Mouse (Mus musculus) myocyte (in vitro differentiated cells): ENCODE results near the gene Angpt4. TPM values are rescaled to one million over a fixed set of nuclear protein-coding genes. Genes with fewer than 3 reads are reported as not detected.
A peak's percentile ranks its signal among the peaks of the same experiment; 100 is the strongest.

Experiments used
- H3K27me3 ChIP-seq: one replicate; pipeline ENCODE4 v1.6.1; 2011; ENCODE audit not compliant: control insufficient read depth, insufficient read depth, insufficient read length
- H3K36me3 ChIP-seq: one replicate; pipeline ENCODE4 v1.6.1; 2011; ENCODE audit not compliant: control insufficient read depth, insufficient read depth
- H3K4me2 ChIP-seq: one replicate; pipeline ENCODE4 v1.6.1; 2011; ENCODE audit warnings: low read depth, control low read depth
- H3K4me3 ChIP-seq: one replicate; pipeline ENCODE4 v1.5.1; 2011; ENCODE audit warnings: mild to moderate bottlenecking, control low read depth, moderate library complexity
- H3K79me2 ChIP-seq: one replicate; pipeline ENCODE4 v1.6.1; 2011; ENCODE audit not compliant: control insufficient read depth, insufficient read depth
- H3ac ChIP-seq: one replicate; pipeline ENCODE4 v1.6.1; 2011; ENCODE audit not compliant: control insufficient read depth, insufficient read length
- CEBPB ChIP-seq: IDR thresholded peaks from 2 replicates; pipeline ENCODE4 v1.6.1; 2011; ENCODE audit warnings: mild to moderate bottlenecking, moderate library complexity; ENCODE audit not compliant: poor library complexity, insufficient read depth, severe bottlenecking
- E2F4 ChIP-seq: IDR thresholded peaks from one replicate; pipeline ENCODE4 v1.6.1; 2011; ENCODE audit warnings: mild to moderate bottlenecking, control low read depth, moderate library complexity; ENCODE audit not compliant: insufficient read depth
- MAX ChIP-seq: IDR thresholded peaks from one replicate; pipeline ENCODE4 v1.6.1; 2011; ENCODE audit warnings: low read depth, mild to moderate bottlenecking, control low read depth
- MYOD1 ChIP-seq, 3 experiments: IDR thresholded peaks; one replicate each; pipeline ENCODE4 v1.6.1; 2011; ENCODE audit warnings: control low read depth in 2 of 3, low read depth in 2 of 3, mild to moderate bottlenecking in 2 of 3, moderate library complexity in 1 of 3; ENCODE audit not compliant: insufficient read length in 2 of 3, control insufficient read depth in 1 of 3
- MYOG ChIP-seq, 3 experiments: IDR thresholded peaks; one replicate each; pipeline ENCODE4 v1.6.1; 2011; ENCODE audit warnings: control low read depth in 2 of 3, low read depth in 2 of 3, mild to moderate bottlenecking in 2 of 3; ENCODE audit not compliant: insufficient read length in 2 of 3, control insufficient read depth in 1 of 3, insufficient read depth in 1 of 3
- POLR2A ChIP-seq: IDR thresholded peaks from one replicate; pipeline ENCODE4 v1.6.1; 2011; ENCODE audit warnings: low read depth, mild to moderate bottlenecking, control low read depth, moderate library complexity; ENCODE audit not compliant: insufficient read length
- POLR2AphosphoS2 ChIP-seq: IDR thresholded peaks from one replicate; pipeline ENCODE4 v1.6.1; 2011; ENCODE audit warnings: low read depth, control low read depth; ENCODE audit not compliant: insufficient read length
- REST ChIP-seq: IDR thresholded peaks from one replicate; pipeline ENCODE4 v1.6.1; 2011; ENCODE audit warnings: mild to moderate bottlenecking, control low read depth, moderate library complexity; ENCODE audit not compliant: insufficient read depth, insufficient read length
- SRF ChIP-seq: IDR thresholded peaks from one replicate; pipeline ENCODE4 v1.6.1; 2011; ENCODE audit warnings: low read depth; ENCODE audit not compliant: control insufficient read depth, insufficient read length
- TCF12 ChIP-seq: IDR thresholded peaks from one replicate; pipeline ENCODE4 v1.6.1; 2011; ENCODE audit warnings: mild to moderate bottlenecking, control low read depth; ENCODE audit not compliant: poor library complexity, insufficient read depth, severe bottlenecking
- TCF3 ChIP-seq: IDR thresholded peaks from one replicate; pipeline ENCODE4 v1.6.1; 2011; ENCODE audit warnings: low read depth, control low read depth; ENCODE audit not compliant: insufficient read length
- USF1 ChIP-seq: IDR thresholded peaks from one replicate; pipeline ENCODE4 v1.6.1; 2011; ENCODE audit warnings: low read depth, mild to moderate bottlenecking, control low read depth, moderate library complexity
- polyA plus RNA-seq: library from polyadenylated mRNA; unstranded; fragments of >200 nt; fragmentation: generic; extraction: Trizol; gene quantifications from one replicate; pipeline ENCODE4 v1.2.1, GENCODE M21; 2012; ENCODE audit warnings: missing spikeins

Gene Angpt4
- polyA plus RNA-seq, 1 experiment, result 0.19 TPM

GRCm38 (mm10) chr2:151980355-151980693, 69.3 kb downstream of the Angpt4 start:
- no peaks in the 10 kb centered on the region for H3K27me3 ChIP-seq
- no peaks in the 10 kb centered on the region for H3K36me3 ChIP-seq
- peaks cover 47% of the 10 kb centered on the region for H3K79me2 ChIP-seq
- peak overlapping the region; percentile 80 for H3K4me3 ChIP-seq
- peak overlapping the region; percentile 54 for H3ac ChIP-seq
- H3K4me2 ChIP-seq, result peak overlapping the region; percentile 90
- TF ChIP-seq MAX (no peak), MYOD1 (IDR thresholded peaks at IDR 0.05; ENCODE audit: control insufficient read depth in 1 of 3, insufficient read length in 2 of 3, low read depth in 2 of 3) (no peak), TCF12 (no peak), POLR2AphosphoS2 (no peak), USF1 (no peak), POLR2A (no peak), E2F4 (no peak), CEBPB (no peak), MYOG (IDR thresholded peaks at IDR 0.05; ENCODE audit: control insufficient read depth in 1 of 3, insufficient read depth in 1 of 3, insufficient read length in 2 of 3, low read depth in 2 of 3) (no peak), REST (no peak), SRF (no peak), TCF3 (no peak)

- Histone ChIP-seq H3K36me3 (no peaks in the 10 kb centered on the region), H3K27me3 (no peaks in the 10 kb centered on the region), H3K79me2 (peaks cover 38% of the 10 kb centered on the region), H3ac (no peak overlapping the region), H3K4me3 (no peak overlapping the region), H3K4me2 (peak overlapping the region; percentile 90)
- peak in 1 of 3 experiments; percentile 74 for TF ChIP-seq MYOG (IDR thresholded peaks at IDR 0.05; ENCODE audit: control insufficient read depth in 1 of 3, insufficient read depth in 1 of 3, insufficient read length in 2 of 3, low read depth in 2 of 3)
- TF ChIP-seq MYOD1 (IDR thresholded peaks at IDR 0.05; ENCODE audit: control insufficient read depth in 1 of 3, insufficient read length in 2 of 3, low read depth in 2 of 3), result peak; percentile 88 to 97 (median 96)
- no peak for TF ChIP-seq USF1
- peak; percentile 27 for TF ChIP-seq TCF3
- TF ChIP-seq TCF12, result peak; percentile 76
- no peak for TF ChIP-seq REST
Measured at GRCm38 (mm10) chr2:151981268-151981667, 70.3 kb downstream of the Angpt4 start.

- H3K27me3 ChIP-seq, result no peaks in the 10 kb centered on the region
- TF ChIP-seq TCF12 (peak; percentile 16), MYOD1 (IDR thresholded peaks at IDR 0.05; ENCODE audit: control insufficient read depth in 1 of 3, insufficient read length in 2 of 3, low read depth in 2 of 3) (peak in 2 of 3 experiments; percentile 21 to 43), REST (no peak), MYOG (IDR thresholded peaks at IDR 0.05; ENCODE audit: control insufficient read depth in 1 of 3, insufficient read depth in 1 of 3, insufficient read length in 2 of 3, low read depth in 2 of 3) (peak in 1 of 3 experiments; percentile 64)
- peaks cover 25% of the 10 kb centered on the region for H3K79me2 ChIP-seq
- H3K4me3 ChIP-seq, result no peak overlapping the region
- H3K36me3 ChIP-seq, result no peaks in the 10 kb centered on the region
- H3ac ChIP-seq, result no peak overlapping the region
- peak overlapping the region; percentile 90 for H3K4me2 ChIP-seq
Measured at GRCm38 (mm10) chr2:151982476-151982875, 71.5 kb downstream of the Angpt4 start.

- H3K4me2 ChIP-seq, result peak overlapping the region; percentile 34
- TF ChIP-seq E2F4 (no peak), MAX (no peak), TCF3 (no peak), CEBPB (no peak), TCF12 (no peak), POLR2AphosphoS2 (no peak), POLR2A (no peak), REST (no peak), SRF (no peak), MYOG (IDR thresholded peaks at IDR 0.05; ENCODE audit: control insufficient read depth in 1 of 3, insufficient read depth in 1 of 3, insufficient read length in 2 of 3, low read depth in 2 of 3) (no peak), MYOD1 (IDR thresholded peaks at IDR 0.05; ENCODE audit: control insufficient read depth in 1 of 3, insufficient read length in 2 of 3, low read depth in 2 of 3) (no peak), USF1 (no peak)
Measured at GRCm38 (mm10) chr2:151984019-151984418, 73.0 kb downstream of the Angpt4 start.

GRCm38 (mm10) chr2:151985426-151986172, 74.6 kb downstream of the Angpt4 start:
- Histone ChIP-seq H3K4me3 (no peak overlapping the region), H3ac (no peak overlapping the region), H3K36me3 (no peaks in the 10 kb centered on the region), H3K27me3 (no peaks in the 10 kb centered on the region), H3K4me2 (peak overlapping the region; percentile 39), H3K79me2 (no peaks in the 10 kb centered on the region)
- TF ChIP-seq MYOD1 (IDR thresholded peaks at IDR 0.05; ENCODE audit: control insufficient read depth in 1 of 3, insufficient read length in 2 of 3, low read depth in 2 of 3), result peak in 1 of 3 experiments; percentile 37
- TF ChIP-seq POLR2AphosphoS2, result no peak

More at GRCm38 (mm10) chr2:151984019-151984418, 73.0 kb downstream of the Angpt4 start:
- Histone ChIP-seq H3K4me3 (no peak overlapping the region), H3K79me2 (peaks cover 10% of the 10 kb centered on the region), H3K27me3 (no peaks in the 10 kb centered on the region), H3ac (no peak overlapping the region), H3K36me3 (no peaks in the 10 kb centered on the region)
